Mouse (Mus musculus) forebrain, embryonic 15.5 days (tissue): ENCODE data around the gene 4933428G20Rik. TPM values are rescaled to one million over a fixed set of nuclear protein-coding genes. Genes with fewer than 3 reads are reported as not detected.

Source experiments
- ATAC-seq: fragments of 200-750 bp; cut with Nextera tagmentation; replicated peaks from 2 replicates; pipeline ENCODE4 v1.8.0; 2017; ENCODE audit warnings: mild to moderate bottlenecking, moderate TSS enrichment, moderate library complexity
- H3K27ac ChIP-seq: fragments of 300-500 bp; sonication (generic); replicated peaks from 2 replicates; pipeline ENCODE4 v1.5.1; 2015; ENCODE audit warnings: mild to moderate bottlenecking, inconsistent platforms
- H3K27me3 ChIP-seq: fragments of 300-500 bp; sonication (generic); 2 replicates; pipeline ENCODE4 v1.6.1; 2015; ENCODE audit warnings: inconsistent platforms
- H3K36me3 ChIP-seq: fragments of 300-500 bp; sonication (generic); 2 replicates; pipeline ENCODE4 v1.6.1; 2015; ENCODE audit warnings: mild to moderate bottlenecking, inconsistent platforms
- H3K4me1 ChIP-seq: fragments of 300-500 bp; sonication (generic); 2 replicates; pipeline ENCODE4 v1.6.1; 2015; ENCODE audit warnings: inconsistent platforms
- H3K4me2 ChIP-seq: fragments of 300-500 bp; sonication (generic); replicated peaks from 2 replicates; pipeline ENCODE4 v1.6.1; 2015; ENCODE audit warnings: mild to moderate bottlenecking, inconsistent platforms
- H3K4me3 ChIP-seq: fragments of 300-500 bp; sonication (generic); 2 replicates; pipeline ENCODE4 v1.5.1; 2015; ENCODE audit warnings: mild to moderate bottlenecking, inconsistent platforms
- H3K9ac ChIP-seq: fragments of 300-500 bp; sonication (generic); replicated peaks from 2 replicates; pipeline ENCODE4 v1.6.1; 2015; ENCODE audit warnings: mild to moderate bottlenecking, inconsistent platforms
- H3K9me3 ChIP-seq: fragments of 300-500 bp; sonication (generic); 2 replicates; pipeline ENCODE4 v1.6.1; 2016; ENCODE audit warnings: inconsistent platforms
- WGBS: fragments of 180-500 bp; shearing (Covaris S2); methylation state at CpG from one replicate; pipeline ENCODE4 v1.1.7; 2015; ENCODE audit warnings: mixed read lengths; 5-methylcytosine and 5-hydroxymethylcytosine counted together
- polyA plus RNA-seq: library from polyadenylated mRNA; unstranded; fragments of >200 nt; fragmentation: Nextera tagmentation; extraction: Ambion mirVana; gene quantifications from 2 replicates; pipeline ENCODE4 v1.2.1, GENCODE M21; 2015

4933428G20Rik gene
- polyA plus RNA-seq, 1 experiment from 2014 or later, result 1.1 TPM

DNA sequence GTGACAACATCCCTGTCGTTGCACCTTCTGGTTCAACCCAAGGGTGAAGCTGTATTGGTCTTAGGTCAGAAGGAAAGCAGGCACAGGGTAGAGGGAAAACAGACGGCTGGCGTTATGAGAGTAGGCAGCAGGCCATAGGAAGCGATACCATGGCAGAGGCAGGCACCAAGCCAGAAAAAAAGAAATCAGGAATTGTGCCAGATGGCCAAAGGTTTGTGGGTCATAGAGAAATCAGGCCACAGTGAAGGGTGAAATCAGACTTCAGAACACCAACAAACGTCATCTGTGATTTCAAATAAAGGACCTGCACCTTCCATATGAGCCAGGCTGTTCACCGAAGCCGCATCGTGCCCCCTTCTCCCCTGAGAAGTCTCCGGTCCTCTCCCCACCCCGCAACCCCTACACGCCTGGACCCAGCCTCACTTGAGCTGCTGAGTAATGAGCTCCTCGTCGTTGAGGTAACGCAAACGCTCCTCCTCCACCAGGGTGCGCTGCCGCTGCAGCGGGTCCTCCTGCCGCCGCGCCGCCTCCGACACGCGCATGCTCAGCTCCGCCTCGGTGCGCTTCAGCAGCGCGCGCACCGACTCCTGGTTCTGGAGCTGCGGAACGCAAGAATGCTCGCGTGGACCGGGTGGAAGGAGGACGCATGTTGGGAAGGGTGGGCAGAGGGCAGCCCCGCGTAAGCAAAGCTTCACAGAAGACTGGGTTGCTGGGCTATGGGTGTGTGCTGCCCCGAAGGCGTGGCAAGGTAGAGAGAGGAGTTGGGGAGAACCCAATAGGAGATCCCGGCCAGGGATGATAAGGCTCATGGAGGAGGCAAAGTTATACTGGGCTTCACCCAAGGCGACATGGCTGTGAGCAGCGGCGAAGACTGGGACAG is 31.5 kb upstream of the 4933428G20Rik start:
- 7% methylated on average over 46 of the region's 46 CpGs for whole genome bisulfite sequencing
- Histone ChIP-seq H3K9ac (peak overlapping the region; percentile 25), H3K4me1 (peaks cover 36% of the 10 kb centered on the region), H3K9me3 (no peaks in the 10 kb centered on the region), H3K27me3 (peaks cover 37% of the 10 kb centered on the region), H3K4me3 (peak overlapping the region; percentile 29), H3K27ac (no peak overlapping the region), H3K4me2 (peak overlapping the region; percentile 57), H3K36me3 (peaks cover 22% of the 10 kb centered on the region)
- peak; percentile 74 for ATAC-seq

DNA sequence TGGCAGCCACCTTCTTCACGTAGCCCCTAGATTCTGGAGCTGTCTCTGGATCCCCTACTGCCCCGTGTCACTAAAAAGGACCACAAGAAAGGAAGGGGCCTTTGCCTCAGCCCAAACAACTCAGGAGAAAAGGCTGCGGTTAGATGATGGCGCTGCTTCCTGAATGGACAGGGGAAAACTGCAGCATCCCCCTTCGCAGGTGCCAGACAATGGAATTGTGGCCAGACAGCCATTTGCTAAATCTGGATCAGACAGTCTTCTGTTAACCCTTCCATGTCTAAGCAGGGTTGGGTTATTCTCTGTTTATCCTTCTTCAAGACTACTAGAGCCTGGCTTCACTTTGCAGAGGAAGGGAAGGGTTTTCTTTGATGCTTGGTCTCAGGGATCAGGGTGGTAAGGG is 30.8 kb upstream of the 4933428G20Rik start:
- no peaks in the 10 kb centered on the region for H3K9me3 ChIP-seq
- H3K9ac ChIP-seq, result 0 out of 2 replicates have a peak overlapping the region, but pooled peaks have one; percentile 5
- 52% methylated on average over 5 of the region's 5 CpGs for WGBS
- H3K4me1 ChIP-seq, result peaks cover 32% of the 10 kb centered on the region
- peaks cover 28% of the 10 kb centered on the region for H3K36me3 ChIP-seq
- H3K27me3 ChIP-seq, result peaks cover 31% of the 10 kb centered on the region
- no peak overlapping the region for H3K4me3 ChIP-seq
- no peak overlapping the region for H3K27ac ChIP-seq
- ATAC-seq, result no peak
- no peak overlapping the region for H3K4me2 ChIP-seq

DNA sequence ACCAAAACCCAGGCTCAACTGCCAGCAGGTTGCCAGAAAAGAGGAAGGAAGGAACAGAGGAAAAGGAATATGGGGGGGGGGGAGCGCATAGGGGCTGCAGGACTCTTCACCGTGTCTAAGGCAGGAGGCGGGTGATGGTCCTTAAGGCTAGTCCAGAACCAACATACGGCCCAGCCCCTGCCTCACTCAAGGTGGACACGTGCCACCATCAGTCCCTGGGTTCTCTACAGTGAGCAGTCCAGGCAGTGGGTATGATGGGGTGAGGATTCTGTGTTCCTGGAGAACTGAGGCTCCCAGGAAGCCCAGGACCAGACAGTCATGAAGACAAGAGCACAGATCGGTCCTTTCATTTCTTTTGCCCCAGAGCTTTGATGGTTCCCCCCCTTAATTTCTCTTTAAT is 29.9 kb upstream of the 4933428G20Rik start:
- Histone ChIP-seq H3K4me1 (peaks cover 25% of the 10 kb centered on the region), H3K9ac (no peak overlapping the region), H3K27me3 (peaks cover 23% of the 10 kb centered on the region), H3K36me3 (peaks cover 37% of the 10 kb centered on the region), H3K4me2 (no peak overlapping the region), H3K4me3 (no peak overlapping the region), H3K9me3 (no peaks in the 10 kb centered on the region), H3K27ac (no peak overlapping the region)
- WGBS, result 91% methylated on average over 5 of the region's 6 CpGs
- ATAC-seq, result no peak

DNA sequence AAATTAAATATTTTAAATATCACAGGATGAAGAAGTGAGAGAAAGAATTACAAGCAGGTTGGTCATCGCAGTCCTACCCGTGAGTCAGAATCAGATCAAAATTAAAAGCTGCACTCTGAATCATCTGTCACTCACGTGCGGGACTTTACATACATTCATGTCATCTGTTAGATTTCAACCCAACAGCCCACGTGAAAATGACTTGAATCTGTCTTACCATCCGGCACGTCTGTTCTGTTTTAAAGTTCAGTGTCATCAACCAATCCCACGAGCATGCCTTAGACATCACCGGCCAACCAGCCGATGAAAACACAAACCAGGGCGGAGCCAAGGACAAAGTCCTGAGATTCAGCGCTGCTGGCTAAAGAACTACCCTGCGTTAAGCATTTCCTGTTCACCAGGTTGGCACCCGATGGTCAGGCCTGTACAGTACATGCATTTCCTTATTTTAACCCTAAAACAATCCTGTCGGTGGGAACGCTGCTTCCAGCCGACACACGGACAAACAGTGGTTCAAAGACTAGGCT is 28.2 kb upstream of the 4933428G20Rik start:
- Histone ChIP-seq H3K9me3 (no peaks in the 10 kb centered on the region), H3K9ac (no peak overlapping the region), H3K4me3 (no peak overlapping the region), H3K27ac (no peak overlapping the region), H3K36me3 (peaks cover 43% of the 10 kb centered on the region), H3K4me1 (peaks cover 28% of the 10 kb centered on the region), H3K4me2 (no peak overlapping the region), H3K27me3 (peaks cover 6% of the 10 kb centered on the region; the same call in 1 of the 2 replicates)
- WGBS, result 83% methylated on average over 18 of the region's 18 CpGs
- ATAC-seq, result no peak

DNA sequence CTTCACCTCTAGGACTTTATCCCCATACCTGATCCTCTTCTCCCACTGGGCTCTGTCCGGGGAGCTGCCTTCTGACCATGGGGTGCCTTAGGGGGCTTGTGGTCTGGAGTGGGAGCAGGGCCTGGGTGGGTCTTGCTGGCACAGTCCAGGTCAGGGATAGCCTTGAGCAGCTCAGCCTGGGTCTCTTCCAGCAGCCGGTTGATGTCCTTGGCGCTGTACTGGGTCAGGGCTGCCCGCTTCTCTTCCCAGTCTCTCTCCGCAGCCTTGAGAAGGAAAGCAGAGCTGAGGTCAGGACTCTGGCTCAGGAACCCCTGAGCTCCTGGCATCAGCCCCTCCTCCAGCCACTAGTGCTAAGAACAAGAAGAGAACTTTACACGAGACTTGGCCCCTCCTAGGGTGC is 25.2 kb upstream of the 4933428G20Rik start:
- no peak for ATAC-seq
- Histone ChIP-seq H3K4me3 (no peak overlapping the region), H3K27me3 (no peaks in the 10 kb centered on the region), H3K4me1 (0 out of 2 replicates have a peak, but pooled peaks cover 12% of the 10 kb centered on the region), H3K9ac (no peak overlapping the region), H3K9me3 (no peaks in the 10 kb centered on the region), H3K27ac (no peak overlapping the region), H3K36me3 (peaks cover 65% of the 10 kb centered on the region), H3K4me2 (no peak overlapping the region)
- WGBS, result 92% methylated on average over 6 of the region's 6 CpGs

DNA sequence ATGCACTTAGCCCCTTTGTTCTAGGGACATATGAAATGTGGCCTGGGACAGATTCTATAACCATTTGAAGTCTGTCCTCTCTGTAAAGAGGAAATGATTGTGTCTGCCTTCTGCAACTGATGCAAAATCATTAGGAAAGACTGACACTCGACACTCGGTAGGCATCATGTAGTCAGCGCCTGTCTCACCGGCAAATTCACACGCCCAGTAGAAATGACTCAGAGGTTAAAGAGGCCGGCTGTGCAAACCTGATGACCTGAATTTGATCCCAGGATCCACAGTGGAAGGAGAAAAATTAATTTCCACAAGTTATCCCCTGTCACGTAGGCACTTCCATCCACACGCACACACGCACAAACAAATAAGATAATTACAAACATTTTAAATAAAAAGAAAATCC is 24.2 kb upstream of the 4933428G20Rik start:
- Histone ChIP-seq H3K4me1 (0 out of 2 replicates have a peak, but pooled peaks cover 12% of the 10 kb centered on the region), H3K9ac (no peak overlapping the region; the same call in 1 of the 2 replicates), H3K4me2 (no peak overlapping the region), H3K27me3 (no peaks in the 10 kb centered on the region), H3K9me3 (no peaks in the 10 kb centered on the region), H3K36me3 (peaks cover 70% of the 10 kb centered on the region), H3K4me3 (no peak overlapping the region), H3K27ac (peak overlapping the region; percentile 23)
- ATAC-seq, result no peak
- WGBS, result 68% methylated on average over 9 of the region's 9 CpGs

DNA sequence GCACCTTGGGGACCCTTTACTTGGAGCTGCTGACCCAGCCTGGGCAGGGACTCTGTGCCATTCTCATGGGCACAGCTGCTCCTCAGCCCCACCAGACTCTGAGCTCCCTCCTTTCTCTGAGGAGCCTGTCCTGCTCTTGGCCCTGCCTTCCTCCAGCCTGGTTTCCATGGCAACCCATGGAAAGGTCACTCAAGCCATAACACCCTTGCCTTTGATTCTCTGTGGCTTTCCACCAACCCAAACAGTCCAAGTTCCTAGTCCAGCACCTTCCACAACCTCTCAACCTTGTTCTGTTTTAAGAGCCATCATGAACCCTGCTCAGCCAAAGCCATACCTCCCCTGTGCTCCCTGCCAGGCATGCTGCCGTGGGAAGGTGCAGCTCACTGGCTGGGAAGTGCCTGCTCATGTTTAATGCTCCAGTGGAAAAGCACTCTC is 23.7 kb upstream of the 4933428G20Rik start:
- Histone ChIP-seq H3K9me3 (no peaks in the 10 kb centered on the region), H3K9ac (no peak overlapping the region; the same call in 1 of the 2 replicates), H3K27me3 (no peaks in the 10 kb centered on the region), H3K4me1 (0 out of 2 replicates have a peak, but pooled peaks cover 12% of the 10 kb centered on the region), H3K36me3 (peaks cover 69% of the 10 kb centered on the region), H3K4me2 (no peak overlapping the region), H3K4me3 (no peak overlapping the region), H3K27ac (peak overlapping the region; percentile 27; the same call in 1 of the 2 replicates)
- ATAC-seq, result peak; percentile 27; the same call in 1 of the 2 replicates
- WGBS, result 21% methylated on average over 1 of the region's 1 CpGs

DNA sequence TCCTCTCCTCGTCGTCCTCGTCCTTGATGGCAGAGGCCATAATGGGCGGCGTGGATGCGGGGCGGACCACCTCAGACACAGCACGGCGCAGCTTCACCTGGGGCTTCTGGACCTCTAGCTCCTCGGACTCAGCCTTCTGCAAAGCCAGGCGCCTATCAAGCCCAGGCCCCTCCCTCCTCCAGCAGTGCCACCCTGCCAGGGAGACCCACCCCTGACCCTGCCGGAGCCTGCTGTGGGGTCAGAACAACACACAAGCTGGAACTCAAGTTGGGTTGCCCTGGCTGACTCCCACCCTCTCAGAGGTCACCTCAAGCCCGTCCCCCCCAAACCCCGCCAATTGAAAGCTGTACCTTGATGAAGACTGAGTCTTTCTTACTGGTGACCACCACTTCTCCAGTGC is 23.0 kb upstream of the 4933428G20Rik start:
- Histone ChIP-seq H3K4me3 (no peak overlapping the region), H3K9ac (no peak overlapping the region), H3K9me3 (no peaks in the 10 kb centered on the region), H3K4me2 (no peak overlapping the region), H3K36me3 (peaks cover 74% of the 10 kb centered on the region), H3K27ac (peak overlapping the region; percentile 27; the same call in 1 of the 2 replicates), H3K27me3 (no peaks in the 10 kb centered on the region), H3K4me1 (0 out of 2 replicates have a peak, but pooled peaks cover 12% of the 10 kb centered on the region)
- ATAC-seq, result no peak
- 90% methylated on average over 14 of the region's 14 CpGs for WGBS

DNA sequence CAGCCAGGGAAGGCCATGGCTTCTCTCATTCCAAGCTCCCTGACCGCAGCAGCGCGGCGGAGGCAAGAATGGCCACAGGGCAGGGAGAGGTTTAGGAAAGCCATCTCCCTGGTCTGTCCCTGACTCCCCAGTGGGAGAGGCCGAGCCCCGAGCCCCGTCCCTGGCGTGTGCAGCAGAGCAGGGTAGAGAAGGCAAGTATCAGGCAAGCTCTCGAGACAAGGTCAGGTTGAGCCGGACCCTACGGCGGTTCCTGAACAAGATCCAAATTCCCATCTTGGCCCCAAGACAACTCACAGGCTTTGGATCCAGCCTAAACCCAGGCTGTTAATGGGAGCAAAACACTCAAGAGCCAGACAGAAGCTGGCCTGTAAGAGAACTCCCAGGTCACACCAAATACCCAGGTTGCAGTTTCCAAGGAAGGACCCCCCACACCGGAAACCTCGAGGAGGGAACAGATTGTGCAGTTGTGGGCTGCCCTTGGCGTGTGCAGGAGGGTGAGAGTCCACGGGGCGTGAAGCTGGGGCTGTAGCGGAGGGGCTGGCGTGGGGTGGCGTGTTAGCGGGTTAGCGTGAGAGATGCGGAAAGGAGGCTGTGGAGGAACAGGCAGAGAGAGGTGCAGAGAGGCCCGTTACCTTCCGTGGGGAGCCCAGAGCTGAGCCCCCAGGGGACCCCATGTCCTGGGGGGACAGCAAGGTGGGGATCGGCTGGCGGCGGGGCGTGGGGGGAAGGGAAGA is 21.8 kb upstream of the 4933428G20Rik start:
- 87% methylated on average over 29 of the region's 29 CpGs for WGBS
- Histone ChIP-seq H3K9me3 (no peaks in the 10 kb centered on the region), H3K4me1 (0 out of 2 replicates have a peak, but pooled peaks cover 12% of the 10 kb centered on the region), H3K4me2 (no peak overlapping the region), H3K27ac (no peak overlapping the region), H3K36me3 (peaks cover 80% of the 10 kb centered on the region), H3K9ac (no peak overlapping the region), H3K4me3 (no peak overlapping the region), H3K27me3 (no peaks in the 10 kb centered on the region)
- ATAC-seq, result no peak

DNA sequence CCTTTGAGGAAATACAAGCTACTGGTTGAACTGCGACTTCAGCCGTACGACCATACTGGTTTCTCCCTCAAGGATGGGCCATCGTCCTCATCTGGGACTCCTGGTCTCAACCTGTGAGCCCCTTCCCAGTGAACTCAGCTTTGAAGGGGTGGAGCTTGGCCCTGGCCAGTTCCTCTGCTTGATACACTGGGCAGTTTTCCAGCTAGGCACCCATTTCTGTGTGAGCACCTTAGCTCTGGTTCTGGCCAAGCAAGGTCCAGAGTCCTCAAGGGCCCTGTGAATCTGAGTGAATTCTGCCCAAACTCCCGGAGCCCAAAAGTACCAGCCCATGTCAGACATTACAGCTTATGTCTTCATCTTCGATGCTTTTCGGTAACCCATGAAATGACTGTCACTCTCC is 20.4 kb upstream of the 4933428G20Rik start:
- no peak overlapping the region for H3K4me2 ChIP-seq
- no peak for ATAC-seq
- H3K27ac ChIP-seq, result no peak overlapping the region
- no peaks in the 10 kb centered on the region for H3K9me3 ChIP-seq
- H3K4me1 ChIP-seq, result 0 out of 2 replicates have a peak, but pooled peaks cover 12% of the 10 kb centered on the region
- H3K36me3 ChIP-seq, result peaks cover 82% of the 10 kb centered on the region
- H3K27me3 ChIP-seq, result no peaks in the 10 kb centered on the region
- no peak overlapping the region for H3K9ac ChIP-seq
- H3K4me3 ChIP-seq, result no peak overlapping the region
- 94% methylated on average over 7 of the region's 7 CpGs for WGBS

DNA sequence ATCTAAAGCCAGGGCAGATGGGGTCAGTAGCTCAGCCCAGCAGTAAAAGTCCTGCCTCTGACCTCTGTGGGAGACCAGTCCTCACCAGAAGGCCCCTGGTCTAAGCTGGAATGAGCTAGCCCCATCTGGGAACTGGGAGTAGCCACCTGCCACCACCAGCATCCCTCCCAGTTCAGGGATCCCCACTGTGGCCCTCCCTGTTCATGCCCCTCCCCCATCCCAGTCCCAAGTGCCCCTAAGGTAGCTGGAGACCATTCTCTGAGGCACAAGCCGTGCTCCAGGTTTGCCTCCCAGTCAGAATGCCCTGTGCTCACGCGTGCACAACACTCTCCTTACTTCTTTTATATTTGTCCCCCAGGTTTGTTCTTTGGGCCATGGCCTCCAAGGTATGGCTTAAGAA is 12.9 kb upstream of the 4933428G20Rik start:
- WGBS, result 72% methylated on average over 3 of the region's 3 CpGs
- ATAC-seq, result no peak
- Histone ChIP-seq H3K4me2 (no peak overlapping the region), H3K9me3 (no peaks in the 10 kb centered on the region), H3K27ac (no peak overlapping the region), H3K27me3 (no peaks in the 10 kb centered on the region), H3K9ac (no peak overlapping the region), H3K4me1 (0 out of 2 replicates have a peak, but pooled peaks cover 3% of the 10 kb centered on the region), H3K4me3 (no peak overlapping the region), H3K36me3 (peaks cover 27% of the 10 kb centered on the region)

DNA sequence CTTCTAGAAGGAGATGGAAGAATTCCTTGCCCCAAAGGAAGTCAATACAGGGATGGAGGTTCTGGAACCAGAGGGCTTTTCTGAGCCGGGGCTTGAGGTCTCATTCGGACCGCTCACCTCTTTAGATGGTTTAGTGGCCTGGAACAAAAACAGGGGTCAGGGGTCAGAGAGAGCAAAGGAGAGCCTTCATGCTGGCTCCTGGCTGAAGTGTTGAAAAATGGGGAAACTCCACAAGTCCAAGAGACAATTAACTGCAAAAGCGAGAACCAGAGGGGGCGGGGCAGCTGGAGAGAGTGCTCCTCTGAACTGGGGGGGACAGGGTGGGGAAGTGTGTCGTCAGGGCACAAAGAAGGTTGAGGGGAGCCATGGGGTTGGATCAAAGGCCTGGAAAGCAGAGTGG is 12.4 kb upstream of the 4933428G20Rik start:
- Histone ChIP-seq H3K27ac (no peak overlapping the region), H3K36me3 (peaks cover 23% of the 10 kb centered on the region), H3K4me3 (no peak overlapping the region), H3K4me1 (0 out of 2 replicates have a peak, but pooled peaks cover 3% of the 10 kb centered on the region), H3K27me3 (no peaks in the 10 kb centered on the region), H3K9ac (no peak overlapping the region), H3K4me2 (no peak overlapping the region), H3K9me3 (no peaks in the 10 kb centered on the region)
- no peak for ATAC-seq
- 33% methylated on average over 6 of the region's 6 CpGs for WGBS
